Mouse (Mus musculus) embryonic facial prominence, embryonic 13.5 days (tissue): ENCODE data around the gene Gimap4. TPM values are rescaled to one million over a fixed set of nuclear protein-coding genes. Genes with fewer than 3 reads are reported as not detected.

Experiments
- ATAC-seq: fragments of 200-750 bp; cut with Nextera tagmentation; 2 replicates; pipeline ENCODE4 v1.8.0; 2017; ENCODE audit warnings: low read depth; ENCODE audit not compliant: insufficient number of reproducible peaks, insufficient read depth, low FRiP score, low TSS enrichment
- H3K27ac ChIP-seq: fragments of 300-500 bp; sonication (generic); 2 replicates; pipeline ENCODE4 v1.5.1; 2015; ENCODE audit warnings: moderate library complexity, mild to moderate bottlenecking, inconsistent platforms
- H3K27me3 ChIP-seq: fragments of 300-500 bp; sonication (generic); 2 replicates; pipeline ENCODE4 v1.6.1; 2015; ENCODE audit warnings: mild to moderate bottlenecking, inconsistent platforms
- H3K36me3 ChIP-seq: fragments of 300-500 bp; sonication (generic); 2 replicates; pipeline ENCODE4 v1.6.1; 2015; ENCODE audit warnings: mild to moderate bottlenecking, inconsistent platforms
- H3K4me1 ChIP-seq: fragments of 300-500 bp; sonication (generic); 2 replicates; pipeline ENCODE4 v1.6.1; 2015; ENCODE audit warnings: inconsistent platforms
- H3K4me2 ChIP-seq: fragments of 300-500 bp; sonication (generic); 2 replicates; pipeline ENCODE4 v1.6.1; 2015; ENCODE audit warnings: moderate library complexity, mild to moderate bottlenecking, inconsistent platforms
- H3K4me3 ChIP-seq: fragments of 300-500 bp; sonication (generic); 2 replicates; pipeline ENCODE4 v1.5.1; 2015; ENCODE audit warnings: mild to moderate bottlenecking, inconsistent platforms
- H3K9ac ChIP-seq: fragments of 300-500 bp; sonication (generic); 2 replicates; pipeline ENCODE4 v1.6.1; 2015; ENCODE audit warnings: mild to moderate bottlenecking, inconsistent platforms
- H3K9me3 ChIP-seq: fragments of 300-500 bp; sonication (generic); 2 replicates; pipeline ENCODE4 v1.6.1; 2016; ENCODE audit warnings: inconsistent platforms
- WGBS: fragments of 180-500 bp; shearing (Covaris S2); methylation state at CpG from one replicate; pipeline ENCODE4 v1.1.7; 2015; ENCODE audit warnings: mixed read lengths; 5-methylcytosine and 5-hydroxymethylcytosine counted together
- polyA plus RNA-seq: library from polyadenylated mRNA; unstranded; fragments of >200 nt; fragmentation: Nextera tagmentation; extraction: Ambion mirVana; gene quantifications from 2 replicates; pipeline ENCODE4 v1.2.1, GENCODE M21; 2015

Gimap4 gene
- polyA plus RNA-seq, 1 experiment from 2014 or later, result 10.9 TPM

GRCm38 (mm10) chr6:48689320-48689719 lies 5.0 kb downstream of the Gimap4 start:
- H3K4me2 ChIP-seq, result no peak overlapping the region
- no peaks in the 10 kb centered on the region for H3K36me3 ChIP-seq
- no peaks in the 10 kb centered on the region for H3K9me3 ChIP-seq
- no peak for ATAC-seq
- H3K9ac ChIP-seq, result no peak overlapping the region
- H3K4me3 ChIP-seq, result no peak overlapping the region
- H3K27me3 ChIP-seq, result no peaks in the 10 kb centered on the region
- no peaks in the 10 kb centered on the region for H3K4me1 ChIP-seq
- WGBS, result 94% methylated on average over 2 of the region's 2 CpGs
- H3K27ac ChIP-seq, result no peak overlapping the region

- Histone ChIP-seq H3K4me2 (no peak overlapping the region), H3K36me3 (no peaks in the 10 kb centered on the region), H3K9ac (no peak overlapping the region), H3K27ac (no peak overlapping the region), H3K4me1 (no peaks in the 10 kb centered on the region), H3K4me3 (no peak overlapping the region), H3K27me3 (no peaks in the 10 kb centered on the region), H3K9me3 (no peaks in the 10 kb centered on the region)
- 89% methylated on average over 6 of the region's 6 CpGs for WGBS
- ATAC-seq, result no peak
Observed at GRCm38 (mm10) chr6:48692962-48693361, 8.6 kb downstream of the Gimap4 start.

DNA sequence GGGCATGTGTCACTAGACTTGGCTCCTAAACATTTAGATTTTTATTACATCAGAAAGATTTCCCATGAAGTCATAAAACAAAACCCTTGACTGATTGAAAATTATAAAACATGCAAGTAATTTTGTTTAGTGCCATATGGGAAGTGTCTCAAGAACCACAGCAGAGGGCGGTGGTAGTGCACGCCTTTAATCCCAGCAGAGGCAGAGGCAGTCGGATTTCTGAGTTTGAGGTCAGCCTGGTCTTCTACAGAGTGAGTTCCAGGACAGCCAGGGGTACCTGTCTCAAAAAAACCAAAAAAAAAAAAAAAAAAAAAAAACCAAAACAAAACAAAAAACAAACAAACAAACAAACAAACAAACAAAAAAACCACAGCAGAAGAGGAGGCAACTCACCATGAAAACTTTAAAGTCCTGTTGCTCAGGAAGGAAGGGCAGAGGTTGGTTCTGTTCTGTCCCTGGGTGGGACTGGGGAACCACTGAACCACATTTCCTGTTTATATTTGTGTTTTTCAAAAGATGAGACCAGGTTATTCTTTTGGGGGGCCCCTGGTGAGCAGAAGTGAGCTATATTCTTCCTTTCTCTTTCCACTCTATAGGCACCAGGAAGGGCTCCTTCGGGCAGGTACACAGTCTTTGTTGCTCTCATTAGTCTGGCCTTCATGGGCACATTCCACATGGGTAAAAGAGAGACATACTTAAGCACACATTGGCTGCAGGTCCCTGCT lies 12.6 kb downstream of the Gimap4 start:
- no peak overlapping the region for H3K27ac ChIP-seq
- 80% methylated on average over 4 of the region's 4 CpGs for WGBS
- no peak for ATAC-seq

DNA sequence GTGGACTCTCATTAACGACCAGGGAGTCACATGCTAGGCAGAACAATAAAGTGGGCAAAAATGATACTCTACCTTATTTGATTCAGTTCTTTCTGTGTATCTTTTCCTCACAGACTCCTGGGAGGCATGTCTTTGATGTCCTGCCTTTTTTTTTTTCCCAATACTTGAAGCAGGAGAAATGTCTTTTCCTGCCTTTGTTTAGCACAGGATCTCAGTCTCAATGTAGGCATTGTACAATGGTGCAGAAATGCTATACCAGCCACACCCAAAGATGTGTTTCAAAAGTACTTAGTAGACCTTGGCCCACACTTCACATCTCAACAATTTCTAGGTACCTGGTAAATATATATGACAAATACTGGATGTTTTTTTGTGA lies 13.2 kb downstream of the Gimap4 start:
- no peak for ATAC-seq
- Histone ChIP-seq H3K27ac (no peak overlapping the region), H3K4me3 (no peak overlapping the region), H3K36me3 (no peaks in the 10 kb centered on the region), H3K4me1 (no peaks in the 10 kb centered on the region), H3K4me2 (no peak overlapping the region), H3K9ac (no peak overlapping the region), H3K9me3 (no peaks in the 10 kb centered on the region), H3K27me3 (no peaks in the 10 kb centered on the region)
- WGBS, result 47% methylated on average over 1 of the region's 1 CpGs

More for the DNA sequence above, 12.6 kb downstream of the Gimap4 start:
- H3K4me2 ChIP-seq, result no peak overlapping the region
- H3K4me3 ChIP-seq, result no peak overlapping the region
- no peaks in the 10 kb centered on the region for H3K4me1 ChIP-seq
- H3K9me3 ChIP-seq, result no peaks in the 10 kb centered on the region
- H3K27me3 ChIP-seq, result no peaks in the 10 kb centered on the region
- no peak overlapping the region for H3K9ac ChIP-seq
- no peaks in the 10 kb centered on the region for H3K36me3 ChIP-seq

GRCm38 (mm10) chr6:48698066-48698856 lies 13.9 kb downstream of the Gimap4 start:
- ATAC-seq, result no peak
- Histone ChIP-seq H3K9ac (no peak overlapping the region), H3K4me1 (no peaks in the 10 kb centered on the region), H3K4me3 (no peak overlapping the region), H3K27me3 (no peaks in the 10 kb centered on the region), H3K27ac (no peak overlapping the region), H3K36me3 (no peaks in the 10 kb centered on the region), H3K9me3 (no peaks in the 10 kb centered on the region), H3K4me2 (no peak overlapping the region)
- 71% methylated on average over 7 of the region's 7 CpGs for WGBS

- Histone ChIP-seq H3K27me3 (no peaks in the 10 kb centered on the region), H3K4me3 (no peak overlapping the region), H3K9me3 (no peaks in the 10 kb centered on the region), H3K36me3 (no peaks in the 10 kb centered on the region), H3K4me1 (no peaks in the 10 kb centered on the region), H3K9ac (no peak overlapping the region), H3K27ac (no peak overlapping the region), H3K4me2 (no peak overlapping the region)
- WGBS, result 83% methylated on average over 3 of the region's 3 CpGs
- no peak for ATAC-seq
Observed at GRCm38 (mm10) chr6:48698888-48699287, 14.5 kb downstream of the Gimap4 start.

DNA sequence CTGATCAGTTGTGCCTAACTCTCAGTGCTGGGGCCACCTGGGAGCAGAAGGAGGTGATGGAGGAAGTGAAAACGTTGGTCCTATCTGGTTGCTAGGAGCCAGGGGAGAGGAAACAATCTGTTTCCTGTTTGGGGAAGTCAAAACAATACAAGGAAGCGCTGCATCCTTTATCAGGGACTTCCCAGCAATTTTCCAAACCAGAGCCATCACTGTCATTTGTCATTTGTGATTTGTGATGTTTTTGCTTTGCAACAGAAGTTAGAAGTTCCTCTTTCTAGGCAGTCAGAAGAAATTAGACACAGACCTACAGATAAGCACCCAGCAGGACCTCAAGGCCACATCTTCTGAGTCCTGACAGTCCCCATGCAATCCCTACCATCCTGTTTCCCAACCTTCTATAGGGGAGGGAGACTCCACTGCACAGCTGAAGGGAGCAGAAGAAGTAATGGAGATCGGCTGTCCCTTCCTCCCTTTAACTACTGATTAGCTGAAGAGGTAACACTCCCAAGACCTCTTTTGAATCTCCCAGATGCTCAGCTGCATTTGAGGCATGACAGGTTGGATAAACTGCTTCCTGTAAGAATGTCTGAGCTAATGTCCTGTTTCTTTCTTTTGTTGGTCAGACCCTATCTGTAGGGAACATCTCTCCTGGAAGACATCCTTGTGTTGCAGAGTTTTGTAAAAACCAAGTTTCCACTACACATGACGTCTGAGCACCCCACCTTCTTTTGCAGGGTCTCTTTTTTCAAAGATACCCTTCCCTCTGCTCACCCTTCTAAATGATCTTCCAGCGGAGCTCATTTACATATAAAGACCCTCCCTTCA lies 16.1 kb downstream of the Gimap4 start:
- WGBS, result 46% methylated on average over 5 of the region's 5 CpGs

GRCm38 (mm10) chr6:48702146-48702545 lies 17.8 kb downstream of the Gimap4 start:
- WGBS, result 73% methylated on average over 7 of the region's 7 CpGs
- Histone ChIP-seq H3K9me3 (no peaks in the 10 kb centered on the region), H3K9ac (no peak overlapping the region), H3K27me3 (no peaks in the 10 kb centered on the region), H3K27ac (no peak overlapping the region), H3K4me2 (no peak overlapping the region), H3K36me3 (no peaks in the 10 kb centered on the region), H3K4me1 (no peaks in the 10 kb centered on the region), H3K4me3 (no peak overlapping the region)
- no peak for ATAC-seq

More for the DNA sequence above, 16.1 kb downstream of the Gimap4 start:
- Histone ChIP-seq H3K9ac (no peak overlapping the region), H3K4me2 (no peak overlapping the region), H3K27ac (peak overlapping the region; percentile 44; the same call in 1 of the 2 replicates), H3K36me3 (no peaks in the 10 kb centered on the region), H3K27me3 (no peaks in the 10 kb centered on the region), H3K9me3 (no peaks in the 10 kb centered on the region), H3K4me3 (no peak overlapping the region), H3K4me1 (no peaks in the 10 kb centered on the region)
- ATAC-seq, result no peak

GRCm38 (mm10) chr6:48702601-48703000 lies 18.3 kb downstream of the Gimap4 start:
- WGBS, result 61% methylated on average over 5 of the region's 5 CpGs
- no peak overlapping the region for H3K4me3 ChIP-seq
- H3K27me3 ChIP-seq, result no peaks in the 10 kb centered on the region
- ATAC-seq, result no peak
- no peaks in the 10 kb centered on the region for H3K9me3 ChIP-seq
- H3K9ac ChIP-seq, result no peak overlapping the region
- no peaks in the 10 kb centered on the region for H3K36me3 ChIP-seq
- no peak overlapping the region for H3K4me2 ChIP-seq
- H3K4me1 ChIP-seq, result no peaks in the 10 kb centered on the region
- no peak overlapping the region for H3K27ac ChIP-seq

- H3K4me1 ChIP-seq, result no peaks in the 10 kb centered on the region
- H3K9me3 ChIP-seq, result no peaks in the 10 kb centered on the region
- H3K27ac ChIP-seq, result no peak overlapping the region
- no peak overlapping the region for H3K9ac ChIP-seq
- ATAC-seq, result no peak
- H3K27me3 ChIP-seq, result no peaks in the 10 kb centered on the region
- no peak overlapping the region for H3K4me2 ChIP-seq
- no peak overlapping the region for H3K4me3 ChIP-seq
- no peaks in the 10 kb centered on the region for H3K36me3 ChIP-seq
Observed at GRCm38 (mm10) chr6:48704146-48704545, 19.8 kb downstream of the Gimap4 start.

GRCm38 (mm10) chr6:48706130-48706529 lies 21.8 kb downstream of the Gimap4 start:
- Histone ChIP-seq H3K36me3 (no peaks in the 10 kb centered on the region), H3K9me3 (no peaks in the 10 kb centered on the region), H3K4me2 (0 out of 2 replicates have a peak overlapping the region, but pooled peaks have one; percentile 11), H3K9ac (no peak overlapping the region), H3K27me3 (no peaks in the 10 kb centered on the region), H3K4me1 (no peaks in the 10 kb centered on the region), H3K27ac (no peak overlapping the region), H3K4me3 (no peak overlapping the region)
- no peak for ATAC-seq
- 57% methylated on average over 3 of the region's 3 CpGs for WGBS
